Comparison of ENCODE assay signal across 18 mouse cellular contexts in genomic region chr16:13807616-13808015, GRCm38 (mm10).
"Had no signal": no experiment of that assay in that cellular context is flagged by ENCODE, and none has a peak within 500 bp of the region (broad histone marks: within the 10 kb centered on the region; RNA-seq: fewer than 3 reads in every experiment).

No protein-coding gene starts in this region.

- H3K27ac ChIP-seq: limb, embryonic 15.5 days; liver, embryonic 14.5 days; midbrain, embryonic 10.5 days; midbrain, embryonic 13.5 days; neural tube, embryonic 13.5 days; neural tube, embryonic 15.5 days had no signal

- DNase-seq: lung, embryonic 14.5 days; retina, postnatal 1 day; right cerebral cortex, adult 18-20 months; right cerebral cortex, postnatal 25 days; right cerebral cortex, postnatal 4 days; spleen, adult 18-20 months; thymus, adult 18-20 months; thymus, postnatal 14 days; thymus, postnatal 36 days had no signal

- H3K4me3 ChIP-seq: limb, embryonic 15.5 days; midbrain, embryonic 10.5 days; midbrain, embryonic 13.5 days; myocyte; neural tube, embryonic 13.5 days; neural tube, embryonic 15.5 days had no signal

- H3K4me1 ChIP-seq: limb, embryonic 15.5 days; midbrain, embryonic 10.5 days; midbrain, embryonic 13.5 days; neural tube, embryonic 13.5 days; neural tube, embryonic 15.5 days had no signal

- H3K9ac ChIP-seq: limb, embryonic 15.5 days; liver, embryonic 14.5 days; lung, embryonic 14.5 days; midbrain, embryonic 13.5 days; neural tube, embryonic 13.5 days; neural tube, embryonic 15.5 days had no signal

- H3K27me3 ChIP-seq: limb, embryonic 15.5 days; midbrain, embryonic 13.5 days; neural tube, embryonic 13.5 days; neural tube, embryonic 15.5 days had no signal

- ATAC-seq: midbrain, embryonic 13.5 days; midbrain, embryonic 16.5 days had no signal

- H3K4me2 ChIP-seq: limb, embryonic 15.5 days; liver, embryonic 11.5 days; lung, embryonic 14.5 days; midbrain, embryonic 13.5 days; neural tube, embryonic 13.5 days; neural tube, embryonic 15.5 days had no signal

- H3K9me3 ChIP-seq: limb, embryonic 15.5 days; midbrain, embryonic 10.5 days; midbrain, embryonic 13.5 days; neural tube, embryonic 13.5 days; neural tube, embryonic 15.5 days had no signal
